In the genomic region with DNA sequence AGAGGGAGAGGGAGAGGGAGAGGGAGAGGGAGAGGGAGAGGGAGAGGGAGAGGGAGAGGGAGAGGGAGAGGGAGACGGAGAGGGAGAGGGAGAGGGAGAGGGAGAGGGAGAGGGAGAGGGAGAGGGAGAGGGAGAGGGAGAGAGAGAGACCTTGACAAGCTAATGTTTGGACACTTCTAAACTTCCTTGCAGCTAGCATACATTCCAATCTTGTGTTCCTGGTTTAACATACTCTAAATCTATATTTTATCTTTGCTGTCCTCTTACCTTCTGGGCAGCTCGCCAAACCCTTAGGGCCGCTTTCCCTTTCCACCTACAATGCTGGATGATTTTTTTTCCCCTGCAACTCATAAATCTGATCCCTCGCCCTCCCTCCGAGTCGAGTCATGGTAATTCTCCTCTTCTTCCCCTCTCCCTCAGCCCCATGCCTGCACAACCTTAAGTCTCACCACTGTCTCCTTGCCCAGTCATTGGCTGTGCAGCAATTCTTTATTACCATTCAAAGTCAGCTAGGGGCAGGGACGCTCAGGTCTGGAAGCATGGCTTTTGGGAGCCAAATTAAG, we compare ENCODE assay signal across 11 mouse cellular contexts.
DNase-seq lines count a peak whose midpoint lies in the region; ATAC-seq lines count a peak whose summit lies in the region.
"Had no signal": no experiment of that assay in that cellular context is flagged by ENCODE, and none has a peak within 500 bp of the region (broad histone marks: within the 10 kb centered on the region; RNA-seq: fewer than 3 reads in every experiment).

No protein-coding gene starts in this region.

- no peak overlapping the region for H3K4me3 ChIP-seq in kidney, embryonic 15.5 days (replicated peaks)
- no peak overlapping the region for H3K4me3 ChIP-seq in stomach, embryonic 16.5 days (replicated peaks; ENCODE audit: low read length)
- no peak overlapping the region for H3K4me3 ChIP-seq in midbrain, embryonic 15.5 days
- H3K4me3 ChIP-seq: hindbrain, embryonic 10.5 days; lung, embryonic 15.5 days had no signal

- WGBS in kidney, embryonic 15.5 days = 31% methylated on average over 6 of the region's 7 CpGs
- 38% methylated on average over 6 of the region's 7 CpGs for WGBS in stomach, embryonic 16.5 days
- WGBS in midbrain, embryonic 15.5 days = 82% methylated on average over 6 of the region's 7 CpGs

- no peaks in the 10 kb centered on the region; the same call in 1 of the 2 replicates for H3K4me1 ChIP-seq in kidney, embryonic 15.5 days
- no peaks in the 10 kb centered on the region for H3K4me1 ChIP-seq in stomach, embryonic 16.5 days (ENCODE audit: control insufficient read depth, insufficient read depth, low read length)
- H3K4me1 ChIP-seq in midbrain, embryonic 15.5 days = no peaks in the 10 kb centered on the region
- H3K4me1 ChIP-seq: hindbrain, embryonic 10.5 days; lung, embryonic 15.5 days had no signal

- no peak overlapping the region for H3K4me2 ChIP-seq in kidney, embryonic 15.5 days
- H3K4me2 ChIP-seq in stomach, embryonic 16.5 days (ENCODE audit: low read depth, low read length) = no peak overlapping the region
- no peak overlapping the region for H3K4me2 ChIP-seq in midbrain, embryonic 15.5 days
- H3K4me2 ChIP-seq: lung, embryonic 15.5 days had no signal

- no peaks in the 10 kb centered on the region for H3K36me3 ChIP-seq in kidney, embryonic 15.5 days
- H3K36me3 ChIP-seq in stomach, embryonic 16.5 days (ENCODE audit: control insufficient read depth, insufficient read depth, low read length) = no peaks in the 10 kb centered on the region
- H3K36me3 ChIP-seq in midbrain, embryonic 15.5 days (replicated peaks) = no peaks in the 10 kb centered on the region
- H3K36me3 ChIP-seq: hindbrain, embryonic 10.5 days; lung, embryonic 15.5 days had no signal

- no peak overlapping the region for H3K9ac ChIP-seq in kidney, embryonic 15.5 days
- H3K9ac ChIP-seq in stomach, embryonic 16.5 days (ENCODE audit: low read length) = no peak overlapping the region
- no peak overlapping the region for H3K9ac ChIP-seq in midbrain, embryonic 15.5 days
- H3K9ac ChIP-seq: lung, embryonic 15.5 days had no signal

- H3K9me3 ChIP-seq in kidney, embryonic 15.5 days (replicated peaks) = no peaks in the 10 kb centered on the region
- no peaks in the 10 kb centered on the region for H3K9me3 ChIP-seq in stomach, embryonic 16.5 days (replicated peaks; ENCODE audit: control insufficient read depth, low read length)
- H3K9me3 ChIP-seq in midbrain, embryonic 15.5 days = no peaks in the 10 kb centered on the region
- H3K9me3 ChIP-seq: hindbrain, embryonic 10.5 days; lung, embryonic 15.5 days had no signal

- peak; percentile 52; the same call in 1 of the 2 replicates for ATAC-seq in kidney, embryonic 15.5 days (replicated peaks; ENCODE audit: low FRiP score)
- ATAC-seq in stomach, embryonic 16.5 days (ENCODE audit: insufficient read depth, low FRiP score) = peak; percentile 47; the same call in 1 of the 2 replicates
- no peak for ATAC-seq in midbrain, embryonic 15.5 days (replicated peaks)
- ATAC-seq: inflammation-experienced regulatory T-cells, adult 6 months had no signal

- H3K27ac ChIP-seq in kidney, embryonic 15.5 days = no peak overlapping the region
- no peak overlapping the region for H3K27ac ChIP-seq in stomach, embryonic 16.5 days (ENCODE audit: low read length)
- no peak overlapping the region for H3K27ac ChIP-seq in midbrain, embryonic 15.5 days
- H3K27ac ChIP-seq: hindbrain, embryonic 10.5 days; lung, embryonic 15.5 days had no signal

- H3K27me3 ChIP-seq in kidney, embryonic 15.5 days = no peaks in the 10 kb centered on the region
- no peaks in the 10 kb centered on the region for H3K27me3 ChIP-seq in stomach, embryonic 16.5 days (ENCODE audit: control insufficient read depth, insufficient read depth, low read length)
- H3K27me3 ChIP-seq in midbrain, embryonic 15.5 days (replicated peaks) = no peaks in the 10 kb centered on the region
- H3K27me3 ChIP-seq: lung, embryonic 15.5 days had no signal

- DNase-seq in kidney, postnatal 36 days = no peak
- DNase-seq in retina, postnatal 1 day = peak; percentile 1
- DNase-seq in retina, embryonic 14.5 days (ENCODE audit: low spot score) = no peak
- DNase-seq in fat pad, adult 2 months (ENCODE audit: extremely low read depth, low read depth, low spot score) = peak; percentile 7
- DNase-seq: gastrocnemius, postnatal 36 days had no signal

Comparison
In these comparisons a context has a peak if more than half of its experiments do, and no peak if none do; other contexts are left out.
1. DNase-seq: peak in retina, postnatal 1 day (single experiment) and fat pad, adult 2 months (single experiment); none in kidney, postnatal 36 days (0 of 2) and retina, embryonic 14.5 days (single experiment).